Mouse (Mus musculus) c-Kit-negative CD71-positive TER-119-positive erythroid progenitor cells, embryonic 14.5 days (primary cell): Measurements from ENCODE around the gene Bach1.

Source experiments
- DNase-seq: peaks from one replicate; pipeline ENCODE4 v3.0.0-alpha.2; 2013; ENCODE audit warnings: low read depth, low spot score

The Bach1 gene

GRCm38 (mm10) chr16:87698692-87699305 is at the start of gene Bach1:
TSS of gene Bach1 (plus strand) at chr16:87698945.
- DNase-seq, result peak; percentile 93

DNA sequence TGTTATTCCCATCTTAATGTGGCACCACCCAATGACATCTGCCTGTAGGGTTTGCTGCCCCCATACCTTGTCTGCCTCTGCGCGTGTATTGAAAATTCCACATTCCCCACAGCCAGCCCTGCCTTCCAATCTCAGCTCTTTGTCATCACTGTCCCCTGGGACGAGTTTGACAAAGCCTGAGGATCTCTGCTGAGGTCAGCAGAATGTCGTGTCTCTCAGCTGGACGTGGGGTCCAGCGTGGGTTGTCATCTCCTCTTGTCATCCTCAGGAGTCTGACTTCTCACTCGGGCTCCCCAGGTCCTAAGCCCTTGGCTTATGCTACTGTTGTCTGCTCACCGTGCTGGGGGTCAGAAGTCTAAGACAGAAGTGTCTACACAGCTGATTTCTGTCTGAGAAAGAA is 46.4 kb upstream of the Bach1 start:
- DNase-seq, result no peak

DNA sequence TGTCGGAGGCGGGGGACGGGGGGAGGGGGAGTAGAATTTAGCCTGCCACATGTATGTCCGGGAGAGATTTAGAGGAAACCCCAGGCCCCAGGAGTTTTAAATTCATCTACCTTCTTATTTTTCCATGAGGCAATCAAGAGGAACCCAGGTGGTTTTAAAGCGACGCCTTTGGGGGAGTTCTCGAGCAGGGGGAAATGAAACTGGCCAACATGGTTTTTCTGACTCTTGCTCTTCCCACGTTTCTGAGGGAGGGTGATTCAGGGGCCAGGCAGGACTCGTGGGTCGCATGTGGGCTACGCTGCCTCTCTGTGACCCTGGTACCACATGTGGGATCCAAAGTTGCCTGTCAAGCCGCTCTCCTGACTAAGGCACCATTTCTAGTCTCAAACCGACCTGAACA is 45.8 kb upstream of the Bach1 start:
- DNase-seq, result no peak

DNA sequence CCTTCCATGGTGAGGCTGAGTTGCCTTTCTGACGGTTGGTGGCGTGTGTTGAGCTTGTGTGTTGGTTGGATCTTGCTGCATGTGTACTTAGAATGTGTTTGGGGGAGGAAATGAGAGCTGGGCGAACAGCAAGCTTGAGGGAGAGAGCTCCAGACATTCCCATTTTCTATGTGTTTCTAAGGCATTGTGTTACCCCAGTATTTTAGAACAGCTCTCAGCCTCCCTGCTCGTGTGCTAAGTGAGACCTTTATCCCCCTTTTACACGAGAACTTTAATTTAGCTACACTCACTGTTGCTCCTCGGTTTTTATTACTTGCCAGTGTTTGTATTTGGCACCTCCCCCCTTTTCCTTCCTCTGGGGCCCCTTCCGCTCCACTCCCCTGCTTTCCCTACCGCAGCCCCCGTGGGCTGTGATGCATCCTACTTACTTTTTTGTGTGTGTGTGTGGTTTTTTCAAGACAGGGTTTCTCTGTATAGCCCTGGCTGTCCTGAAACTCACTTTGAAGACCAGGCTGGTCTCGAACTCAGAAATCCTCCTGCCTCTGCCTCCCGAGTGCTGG is 44.6 kb upstream of the Bach1 start:
- DNase-seq, result no peak

- no peak for DNase-seq
Measured at GRCm38 (mm10) chr16:87655005-87655404, 43.7 kb upstream of the Bach1 start.

- DNase-seq, result no peak
Measured at GRCm38 (mm10) chr16:87655579-87655978, 43.2 kb upstream of the Bach1 start.

- DNase-seq, result no peak
Measured at GRCm38 (mm10) chr16:87656771-87657170, 42.0 kb upstream of the Bach1 start.

- DNase-seq, result no peak
Measured at GRCm38 (mm10) chr16:87657291-87657690, 41.5 kb upstream of the Bach1 start.

- DNase-seq, result no peak
Measured at GRCm38 (mm10) chr16:87661024-87661471, 37.7 kb upstream of the Bach1 start.

DNA sequence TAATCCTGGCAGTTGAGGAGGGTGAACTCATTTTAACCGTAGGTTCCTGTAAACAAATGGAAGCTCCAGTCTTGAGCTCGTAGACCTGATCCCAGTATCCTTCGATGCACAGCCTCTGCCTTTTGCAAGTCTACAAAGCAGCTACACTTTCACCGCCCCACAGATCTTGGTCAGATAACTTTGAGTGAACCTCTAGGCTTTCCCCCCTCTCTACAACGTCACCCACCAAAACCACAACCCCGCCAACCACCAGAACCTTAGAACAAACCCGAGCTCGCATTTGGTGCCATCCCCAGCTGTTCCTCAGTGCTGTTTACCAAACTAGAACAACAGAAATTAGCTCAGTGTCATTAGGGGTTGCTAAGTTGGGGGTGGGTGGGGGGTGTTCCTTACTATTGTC is 37.1 kb upstream of the Bach1 start:
- DNase-seq, result no peak

GRCm38 (mm10) chr16:87662528-87662927 is 36.2 kb upstream of the Bach1 start:
- no peak for DNase-seq

DNA sequence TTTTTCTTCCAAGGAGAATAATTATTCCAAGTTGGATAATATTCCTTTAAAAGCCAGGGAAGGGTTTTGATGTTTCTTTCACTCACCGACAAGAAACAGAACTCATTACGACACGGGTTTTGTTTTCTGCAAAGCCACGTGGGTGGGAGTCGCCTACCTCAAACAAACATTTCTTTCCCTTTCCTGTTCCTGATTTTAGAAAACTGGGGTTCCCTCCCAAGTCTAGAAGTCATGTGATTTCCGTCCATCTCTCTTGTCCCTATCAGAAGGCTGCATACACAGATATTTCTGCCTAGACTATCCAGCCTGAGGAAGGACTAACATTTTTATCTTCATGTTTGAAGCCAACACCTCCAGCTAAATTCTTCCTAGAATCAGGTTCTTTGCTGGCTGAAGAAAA is 34.9 kb upstream of the Bach1 start:
- no peak for DNase-seq

DNA sequence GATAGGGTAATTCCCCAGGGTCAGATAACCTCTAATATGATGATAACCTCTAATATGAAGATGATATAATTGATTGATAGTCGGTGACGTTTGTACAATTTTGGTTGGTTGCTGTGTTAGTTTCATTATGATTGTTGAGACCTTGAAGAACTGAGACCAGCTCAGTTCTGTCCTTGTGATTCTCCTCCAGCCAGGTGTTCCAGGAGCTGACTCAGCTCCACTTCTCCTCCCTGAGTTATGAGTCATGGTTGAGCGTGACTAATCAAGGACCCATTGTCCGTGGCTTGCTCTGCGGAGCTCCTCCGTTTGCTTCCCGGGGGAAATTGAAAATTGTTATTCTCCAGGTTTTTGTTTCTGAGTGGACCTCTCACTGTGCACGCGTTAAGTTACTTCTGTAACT is 33.5 kb upstream of the Bach1 start:
- no peak for DNase-seq

GRCm38 (mm10) chr16:87665752-87666619 is 32.8 kb upstream of the Bach1 start:
- DNase-seq, result no peak

GRCm38 (mm10) chr16:87666620-87667004 is 32.1 kb upstream of the Bach1 start:
- DNase-seq, result no peak

DNA sequence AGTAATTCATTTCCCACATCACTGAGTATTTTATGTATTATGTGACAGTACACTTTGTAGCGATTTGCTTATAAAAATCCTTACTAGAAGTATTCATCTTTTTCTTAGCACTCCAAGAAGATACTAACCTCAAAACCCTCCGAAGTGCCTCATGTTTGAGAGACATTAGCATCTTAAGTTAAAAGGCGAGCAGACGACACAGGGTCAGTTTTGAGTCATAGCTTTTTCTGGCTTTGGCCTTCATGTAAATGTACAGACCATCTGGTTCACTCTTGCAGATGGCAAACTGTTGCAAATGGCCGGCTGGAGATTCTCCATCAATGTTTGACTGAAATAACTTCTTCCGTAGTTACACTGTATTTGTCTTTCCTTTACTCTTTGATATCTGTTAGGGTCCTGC is 30.7 kb upstream of the Bach1 start:
- no peak for DNase-seq

- DNase-seq, result no peak
Measured at GRCm38 (mm10) chr16:87670091-87670820, 28.5 kb upstream of the Bach1 start.

GRCm38 (mm10) chr16:87670821-87671165 is 28.0 kb upstream of the Bach1 start:
- DNase-seq, result no peak

- no peak for DNase-seq
Measured at GRCm38 (mm10) chr16:87671336-87671735, 27.4 kb upstream of the Bach1 start.

GRCm38 (mm10) chr16:87673155-87673554 is 25.6 kb upstream of the Bach1 start:
- no peak for DNase-seq

DNA sequence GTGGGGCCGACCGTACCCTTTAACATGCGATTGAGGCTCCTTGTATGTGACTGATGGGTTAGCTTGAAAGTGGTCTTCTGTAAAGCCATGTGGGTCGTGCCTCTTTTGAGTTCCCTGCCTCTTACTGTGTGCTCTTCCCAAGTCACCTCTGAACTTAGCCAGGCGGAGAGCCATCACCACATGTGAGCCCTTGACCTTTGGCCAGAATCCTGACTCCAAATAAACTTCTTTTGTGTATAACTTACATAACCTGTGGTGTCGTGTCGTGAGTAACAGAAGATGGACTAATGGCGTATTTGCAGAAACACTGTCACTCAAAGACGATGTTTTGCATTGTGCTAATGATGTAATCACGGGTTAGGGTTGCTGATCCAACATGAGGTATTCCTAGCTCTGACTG is 22.6 kb upstream of the Bach1 start:
- DNase-seq, result no peak

DNA sequence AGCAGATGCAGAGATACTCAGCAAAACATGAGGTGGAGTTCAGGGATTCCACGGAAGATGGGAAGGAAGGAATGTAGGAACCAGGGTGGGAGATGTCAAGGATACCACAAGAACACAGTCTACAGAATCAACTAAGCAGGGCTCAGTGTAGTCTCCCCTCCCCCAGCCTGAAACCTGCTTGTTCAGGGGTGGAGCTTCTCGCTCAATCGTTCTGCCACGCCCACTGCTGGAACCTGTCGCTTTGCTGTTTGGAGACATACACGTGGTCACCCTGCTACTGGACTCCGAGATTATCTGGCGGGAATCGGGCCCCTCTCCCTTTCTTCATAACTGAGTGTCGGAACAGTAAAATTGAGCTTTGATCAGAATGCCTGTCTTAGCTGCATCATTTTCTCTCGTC is 20.1 kb upstream of the Bach1 start:
- DNase-seq, result no peak
